Mouse (Mus musculus): ENCODE data around the gene Mast4. TPM values are rescaled to one million over a fixed set of nuclear protein-coding genes. Genes with fewer than 3 reads are reported as not detected.

The Mast4 gene
- polyA plus RNA-seq, 1 experiment from 2014 or later, result 33.0 TPM

DNA sequence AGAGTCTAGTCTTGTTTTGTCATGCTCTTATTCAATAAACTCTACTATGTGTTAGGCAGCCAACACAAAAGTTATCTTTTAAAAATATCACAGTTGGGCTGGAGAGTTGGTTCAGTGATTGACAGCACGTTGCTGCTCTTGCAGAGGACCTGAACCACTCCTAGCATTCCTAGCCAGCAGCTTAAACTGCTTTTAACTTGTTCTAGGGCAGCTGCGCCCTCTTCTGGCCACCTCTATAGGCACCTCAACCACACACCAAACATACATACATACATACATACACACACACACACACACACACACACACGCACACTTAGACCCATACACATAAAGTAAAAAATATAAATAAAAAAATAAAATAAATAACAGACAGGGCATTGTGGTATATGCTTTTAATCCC, 262.5 kb downstream of the Mast4 start:
- 81% methylated on average over 3 of the region's 3 CpGs for WGBS
- Histone ChIP-seq H3K4me2 (ENCODE audit: low read depth, low read length) (no peak overlapping the region), H3K27me3 (ENCODE audit: control insufficient read depth, insufficient read depth, low read length) (no peaks in the 10 kb centered on the region), H3K27ac (ENCODE audit: low read depth, low read length) (no peak overlapping the region), H3K4me1 (ENCODE audit: control insufficient read depth, insufficient read depth, low read length) (no peaks in the 10 kb centered on the region), H3K9ac (replicated peaks; ENCODE audit: low read depth, low read length) (no peak overlapping the region), H3K9me3 (ENCODE audit: control insufficient read depth, low read length) (no peaks in the 10 kb centered on the region), H3K36me3 (ENCODE audit: control insufficient read depth, insufficient read depth, low read length) (no peaks in the 10 kb centered on the region), H3K4me3 (ENCODE audit: low read depth, low read length) (no peak overlapping the region)
- ATAC-seq (ENCODE audit: low read depth), result no peak

- Histone ChIP-seq H3K4me1 (ENCODE audit: control insufficient read depth, insufficient read depth, low read length) (no peaks in the 10 kb centered on the region), H3K4me2 (ENCODE audit: low read depth, low read length) (no peak overlapping the region), H3K27me3 (ENCODE audit: control insufficient read depth, insufficient read depth, low read length) (no peaks in the 10 kb centered on the region), H3K27ac (ENCODE audit: low read depth, low read length) (no peak overlapping the region), H3K36me3 (ENCODE audit: control insufficient read depth, insufficient read depth, low read length) (no peaks in the 10 kb centered on the region), H3K4me3 (ENCODE audit: low read depth, low read length) (no peak overlapping the region), H3K9ac (replicated peaks; ENCODE audit: low read depth, low read length) (no peak overlapping the region), H3K9me3 (ENCODE audit: control insufficient read depth, low read length) (no peaks in the 10 kb centered on the region)
- ATAC-seq (ENCODE audit: low read depth), result no peak
- WGBS, result 43% methylated on average over 7 of the region's 7 CpGs
These were observed 266.6 kb downstream of the Mast4 start for GRCm38 (mm10) chr13:103067581-103068166.

DNA sequence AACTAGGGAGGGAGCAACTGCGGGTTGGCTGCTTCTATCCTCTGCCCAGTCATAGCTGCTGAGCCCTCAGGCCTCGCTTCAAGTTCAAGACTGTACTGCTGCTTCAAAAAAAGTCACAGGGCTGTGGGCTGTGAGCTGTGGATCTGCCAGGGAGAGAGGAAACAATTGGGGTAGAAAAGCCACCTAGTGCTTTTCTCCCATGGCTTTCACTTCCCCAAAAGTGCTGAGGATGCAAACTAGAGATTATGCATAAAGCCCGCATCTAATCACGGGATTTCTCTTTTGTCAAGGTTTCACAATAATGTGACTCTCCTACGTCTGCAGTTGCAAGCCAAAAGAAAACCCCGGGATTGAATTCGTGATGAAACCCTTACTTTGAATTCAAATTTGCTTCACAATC, 268.9 kb downstream of the Mast4 start:
- Histone ChIP-seq H3K4me1 (ENCODE audit: control insufficient read depth, insufficient read depth, low read length) (no peaks in the 10 kb centered on the region), H3K9ac (replicated peaks; ENCODE audit: low read depth, low read length) (no peak overlapping the region), H3K4me2 (ENCODE audit: low read depth, low read length) (no peak overlapping the region), H3K4me3 (ENCODE audit: low read depth, low read length) (no peak overlapping the region), H3K27me3 (ENCODE audit: control insufficient read depth, insufficient read depth, low read length) (no peaks in the 10 kb centered on the region), H3K36me3 (ENCODE audit: control insufficient read depth, insufficient read depth, low read length) (no peaks in the 10 kb centered on the region), H3K27ac (ENCODE audit: low read depth, low read length) (no peak overlapping the region), H3K9me3 (ENCODE audit: control insufficient read depth, low read length) (no peaks in the 10 kb centered on the region)
- WGBS, result 71% methylated on average over 7 of the region's 7 CpGs
- ATAC-seq (ENCODE audit: low read depth), result no peak

DNA sequence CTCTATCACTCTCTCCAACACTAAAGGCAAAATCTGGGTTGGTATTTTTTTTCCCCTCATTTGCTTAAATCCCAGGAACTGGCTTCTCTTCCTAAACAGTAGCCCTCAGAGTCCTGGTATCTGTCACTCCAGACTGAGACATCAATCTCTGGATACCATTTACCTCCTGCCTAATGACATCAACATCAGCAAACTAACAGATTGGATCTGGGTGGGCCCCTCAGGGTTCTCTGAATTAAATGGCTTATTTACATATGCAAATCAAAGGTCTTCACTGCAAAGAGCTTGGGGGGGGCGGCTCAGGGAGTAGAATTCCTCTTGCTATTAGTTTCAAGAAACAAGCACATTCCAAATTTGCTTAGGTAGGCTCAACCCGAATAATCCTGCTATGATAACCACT, 272.6 kb downstream of the Mast4 start:
- Histone ChIP-seq H3K27me3 (ENCODE audit: control insufficient read depth, insufficient read depth, low read length) (no peaks in the 10 kb centered on the region), H3K9me3 (ENCODE audit: control insufficient read depth, low read length) (no peaks in the 10 kb centered on the region), H3K27ac (ENCODE audit: low read depth, low read length) (no peak overlapping the region), H3K4me1 (ENCODE audit: control insufficient read depth, insufficient read depth, low read length) (no peaks in the 10 kb centered on the region), H3K4me2 (ENCODE audit: low read depth, low read length) (no peak overlapping the region), H3K4me3 (ENCODE audit: low read depth, low read length) (no peak overlapping the region), H3K36me3 (ENCODE audit: control insufficient read depth, insufficient read depth, low read length) (no peaks in the 10 kb centered on the region), H3K9ac (replicated peaks; ENCODE audit: low read depth, low read length) (no peak overlapping the region)
- 49% methylated on average over 2 of the region's 2 CpGs for WGBS
- ATAC-seq (ENCODE audit: low read depth), result no peak; the same call in 1 of the 2 replicates

- Histone ChIP-seq H3K27me3 (ENCODE audit: control insufficient read depth, insufficient read depth, low read length) (no peaks in the 10 kb centered on the region), H3K36me3 (ENCODE audit: control insufficient read depth, insufficient read depth, low read length) (no peaks in the 10 kb centered on the region), H3K4me1 (ENCODE audit: control insufficient read depth, insufficient read depth, low read length) (no peaks in the 10 kb centered on the region), H3K9ac (replicated peaks; ENCODE audit: low read depth, low read length) (no peak overlapping the region), H3K9me3 (ENCODE audit: control insufficient read depth, low read length) (no peaks in the 10 kb centered on the region), H3K27ac (ENCODE audit: low read depth, low read length) (no peak overlapping the region), H3K4me3 (ENCODE audit: low read depth, low read length) (no peak overlapping the region), H3K4me2 (ENCODE audit: low read depth, low read length) (no peak overlapping the region)
- ATAC-seq (ENCODE audit: low read depth), result peak; percentile 71; the same call in 1 of the 2 replicates
- 32% methylated on average over 11 of the region's 11 CpGs for WGBS
These were observed 274.2 kb downstream of the Mast4 start for GRCm38 (mm10) chr13:103059995-103060652.

GRCm38 (mm10) chr13:103056451-103056850, 277.8 kb downstream of the Mast4 start:
- Histone ChIP-seq H3K4me3 (ENCODE audit: low read depth, low read length) (no peak overlapping the region), H3K4me1 (ENCODE audit: control insufficient read depth, insufficient read depth, low read length) (no peaks in the 10 kb centered on the region), H3K36me3 (ENCODE audit: control insufficient read depth, insufficient read depth, low read length) (no peaks in the 10 kb centered on the region), H3K27me3 (ENCODE audit: control insufficient read depth, insufficient read depth, low read length) (no peaks in the 10 kb centered on the region), H3K4me2 (ENCODE audit: low read depth, low read length) (no peak overlapping the region), H3K9me3 (ENCODE audit: control insufficient read depth, low read length) (no peaks in the 10 kb centered on the region), H3K9ac (replicated peaks; ENCODE audit: low read depth, low read length) (no peak overlapping the region), H3K27ac (ENCODE audit: low read depth, low read length) (no peak overlapping the region)
- ATAC-seq (ENCODE audit: low read depth), result no peak
- 85% methylated on average over 10 of the region's 10 CpGs for WGBS

DNA sequence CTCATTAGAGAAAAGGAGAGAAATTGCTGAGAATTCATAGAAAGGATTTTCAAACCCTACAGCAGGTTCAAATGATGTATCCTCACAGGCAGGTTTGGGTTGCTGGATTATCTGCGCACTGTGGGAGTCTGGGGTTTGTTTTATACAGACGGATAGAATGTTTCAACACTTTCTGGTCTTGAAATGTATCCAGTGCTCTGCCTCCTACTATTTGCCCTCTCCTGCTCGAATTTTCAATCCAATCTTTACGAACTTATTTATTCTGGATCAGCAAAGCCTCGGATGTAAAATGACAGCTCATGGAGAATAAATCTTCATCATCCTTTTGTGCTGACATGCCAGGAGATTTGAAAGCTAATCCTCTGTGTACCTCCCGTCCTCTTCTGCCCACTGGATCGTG, 281.6 kb downstream of the Mast4 start:
- Histone ChIP-seq H3K9me3 (ENCODE audit: control insufficient read depth, low read length) (no peaks in the 10 kb centered on the region), H3K4me3 (ENCODE audit: low read depth, low read length) (no peak overlapping the region), H3K4me1 (ENCODE audit: control insufficient read depth, insufficient read depth, low read length) (no peaks in the 10 kb centered on the region), H3K27ac (ENCODE audit: low read depth, low read length) (no peak overlapping the region), H3K27me3 (ENCODE audit: control insufficient read depth, insufficient read depth, low read length) (no peaks in the 10 kb centered on the region), H3K36me3 (ENCODE audit: control insufficient read depth, insufficient read depth, low read length) (no peaks in the 10 kb centered on the region), H3K4me2 (ENCODE audit: low read depth, low read length) (no peak overlapping the region), H3K9ac (replicated peaks; ENCODE audit: low read depth, low read length) (no peak overlapping the region)
- 46% methylated on average over 7 of the region's 7 CpGs for WGBS
- no peak for ATAC-seq (ENCODE audit: low read depth)

GRCm38 (mm10) chr13:103048954-103049353, 285.3 kb downstream of the Mast4 start:
- Histone ChIP-seq H3K4me1 (ENCODE audit: control insufficient read depth, insufficient read depth, low read length) (no peaks in the 10 kb centered on the region), H3K27me3 (ENCODE audit: control insufficient read depth, insufficient read depth, low read length) (no peaks in the 10 kb centered on the region), H3K9ac (replicated peaks; ENCODE audit: low read depth, low read length) (no peak overlapping the region), H3K4me2 (ENCODE audit: low read depth, low read length) (no peak overlapping the region), H3K36me3 (ENCODE audit: control insufficient read depth, insufficient read depth, low read length) (no peaks in the 10 kb centered on the region), H3K4me3 (ENCODE audit: low read depth, low read length) (no peak overlapping the region), H3K9me3 (ENCODE audit: control insufficient read depth, low read length) (no peaks in the 10 kb centered on the region), H3K27ac (ENCODE audit: low read depth, low read length) (no peak overlapping the region)
- 84% methylated on average over 7 of the region's 7 CpGs for WGBS
- no peak for ATAC-seq (ENCODE audit: low read depth)

- H3K4me1 ChIP-seq (ENCODE audit: control insufficient read depth, insufficient read depth, low read length), result no peaks in the 10 kb centered on the region
- no peak overlapping the region for H3K9ac ChIP-seq (replicated peaks; ENCODE audit: low read depth, low read length)
- H3K4me2 ChIP-seq (ENCODE audit: low read depth, low read length), result no peak overlapping the region
- no peak overlapping the region for H3K27ac ChIP-seq (ENCODE audit: low read depth, low read length)
- WGBS, result 94% methylated on average over 9 of the region's 9 CpGs
- H3K4me3 ChIP-seq (ENCODE audit: low read depth, low read length), result no peak overlapping the region
- ATAC-seq (ENCODE audit: low read depth), result no peak
- no peaks in the 10 kb centered on the region for H3K36me3 ChIP-seq (ENCODE audit: control insufficient read depth, insufficient read depth, low read length)
- no peaks in the 10 kb centered on the region for H3K27me3 ChIP-seq (ENCODE audit: control insufficient read depth, insufficient read depth, low read length)
- H3K9me3 ChIP-seq (ENCODE audit: control insufficient read depth, low read length), result no peaks in the 10 kb centered on the region
These were observed 290.6 kb downstream of the Mast4 start for GRCm38 (mm10) chr13:103043692-103044091.
